Mouse (Mus musculus): ENCODE data around the gene Cpeb3. TPM values are rescaled to one million over a fixed set of nuclear protein-coding genes. Genes with fewer than 3 reads are reported as not detected.

Gene Cpeb3
- polyA plus RNA-seq (2015; fragmentation: Nextera tagmentation; extraction: Ambion mirVana) = 0.52 and 0.54 TPM in 2 replicates

GRCm38 (mm10) chr19:37208176-37208755, at the start of gene Cpeb3:
TSS of gene Cpeb3 (minus strand) at chr19:37208601.

GRCm38 (mm10) chr19:37207303-37208175, 862 bp downstream of the Cpeb3 start, which contains the start of gene March5:
TSS of gene March5 (plus strand) at chr19:37207543.

Other genes starting within 250 kb of the Cpeb3 start
- 50.2 and 54.3 TPM in 2 replicates for gene March5, start 1.1 kb downstream of the Cpeb3 start, polyA plus RNA-seq (2015; fragmentation: Nextera tagmentation; extraction: Ambion mirVana)
- gene Ide, start 129.3 kb upstream of the Cpeb3 start, polyA plus RNA-seq (2015; fragmentation: Nextera tagmentation; extraction: Ambion mirVana) = 28.1 and 32.6 TPM in 2 replicates
- 6.6 and 12.1 TPM in 2 replicates for gene Kif11, start 167.8 kb upstream of the Cpeb3 start, polyA plus RNA-seq (2015; fragmentation: Nextera tagmentation; extraction: Ambion mirVana)
- gene Hhex, start 226.2 kb upstream of the Cpeb3 start, polyA plus RNA-seq (2015; fragmentation: Nextera tagmentation; extraction: Ambion mirVana) = 6.7 and 8.7 TPM in 2 replicates